Mouse (Mus musculus): ENCODE measurements around the gene Mmrn2. TPM values are rescaled to one million over a fixed set of nuclear protein-coding genes. Genes with fewer than 3 reads are reported as not detected.

Gene Mmrn2
- total and polyA plus RNA-seq, 3 experiments: 0.03 to 0.08 TPM; not detected in 1

DNA sequence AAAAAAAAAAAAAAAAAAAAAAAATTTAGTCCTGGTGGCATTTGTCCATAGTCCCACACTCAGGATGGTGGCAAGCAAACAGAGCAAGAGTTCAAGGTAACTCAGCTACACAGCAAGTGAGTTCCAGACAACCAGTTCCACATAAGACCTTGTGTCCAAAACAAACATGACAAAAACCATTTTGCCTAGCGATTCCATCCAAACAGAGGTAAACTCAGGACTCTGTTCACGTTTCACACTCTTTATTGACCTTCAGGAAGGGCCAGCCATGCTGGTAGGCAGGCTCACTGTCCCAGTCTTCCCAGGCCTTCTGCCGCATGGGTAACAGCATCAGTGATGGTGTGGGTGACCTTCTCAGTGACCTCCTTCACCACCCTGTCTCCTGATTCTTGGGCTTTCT, 23.6 kb upstream of the Mmrn2 start:
- Histone ChIP-seq H3K27ac (ENCODE audit: control insufficient read depth, low read depth, low read length) (no peak overlapping the region), H3K9ac (ENCODE audit: control insufficient read depth, low read depth, low read length, poor library complexity, severe bottlenecking) (no peak overlapping the region), H3K4me3 (ENCODE audit: control insufficient read depth in 1 of 2, insufficient read depth in 1 of 2, low read depth in 2 of 2, low read length in 2 of 2) (no peak overlapping the region), H3K79me2 (ENCODE audit: control insufficient read depth, insufficient read depth, low read length, poor library complexity) (no peaks in the 10 kb centered on the region), H3K36me3 (ENCODE audit: control insufficient read depth in 1 of 2, insufficient read depth in 2 of 2, low read length in 2 of 2) (no peaks in the 10 kb centered on the region), H3K4me1 (ENCODE audit: control insufficient read depth in 1 of 2, insufficient read depth in 2 of 2, low read length in 2 of 2) (peaks cover 3 to 4% of the 10 kb centered on the region in 2 experiments; a peak in 2 of 4 replicates), H3K27me3 (ENCODE audit: control insufficient read depth in 1 of 2, insufficient read depth in 2 of 2, low read length in 2 of 2) (no peaks in the 10 kb centered on the region), H3K9me3 (replicated peaks; ENCODE audit: insufficient read depth, low read length) (no peaks in the 10 kb centered on the region)
- no peak for DNase-seq (ENCODE audit: low read depth, low spot score)
- no peak for TF ChIP-seq HCFC1 (IDR thresholded peaks at IDR 0.05; ENCODE audit: low read depth, low read length)
- no peak for TF ChIP-seq MYB (IDR thresholded peaks at IDR 0.05; ENCODE audit: low read depth, low read length)
- TF ChIP-seq ZNF384 (IDR thresholded peaks at IDR 0.05; ENCODE audit: low read depth, low read length): no peak
- TF ChIP-seq EP300 (IDR thresholded peaks at IDR 0.05; ENCODE audit: low read depth in 1 of 2, low read length in 2 of 2): no peak
- TF ChIP-seq POLR2A (IDR thresholded peaks at IDR 0.05; ENCODE audit: control insufficient read depth in 1 of 2, insufficient read depth in 1 of 2, low read depth in 1 of 2, low read length in 2 of 2, poor library complexity in 1 of 2): no peak
- TF ChIP-seq ELF1 (IDR thresholded peaks at IDR 0.05; ENCODE audit: low read depth, low read length): no peak
- TF ChIP-seq UBTF (IDR thresholded peaks at IDR 0.05; ENCODE audit: borderline replicate concordance, insufficient read depth, low read depth, low read length): no peak
- no peak for TF ChIP-seq ETS1 (IDR thresholded peaks at IDR 0.05; ENCODE audit: low read depth, low read length)
- TF ChIP-seq MAZ (IDR thresholded peaks at IDR 0.05; ENCODE audit: low read depth, low read length): no peak
- TF ChIP-seq ZC3H11A (IDR thresholded peaks at IDR 0.05; ENCODE audit: low read depth, low read length): no peak
- no peak for TF ChIP-seq MAX (IDR thresholded peaks at IDR 0.05; ENCODE audit: low read length)
- no peak for TF ChIP-seq NRF1 (IDR thresholded peaks at IDR 0.05; ENCODE audit: insufficient read depth, low read depth, low read length, poor library complexity, severe bottlenecking)
- no peak for TF ChIP-seq CTCF (IDR thresholded peaks at IDR 0.05 in 2 of 3, conservative IDR thresholded peaks at IDR 0.05 in 1 of 3; ENCODE audit: control insufficient read depth in 1 of 3, insufficient read depth in 1 of 3, low read depth in 2 of 3, low read length in 3 of 3, poor library complexity in 1 of 3, severe bottlenecking in 1 of 3)
- TF ChIP-seq USF2 (IDR thresholded peaks at IDR 0.05; ENCODE audit: borderline replicate concordance in 1 of 2, insufficient read depth in 1 of 2, low read depth in 1 of 2, low read length in 2 of 2): no peak
- no peak for TF ChIP-seq JUND (IDR thresholded peaks at IDR 0.05; ENCODE audit: low read depth, low read length)
- TF ChIP-seq POLR2AphosphoS5 (IDR thresholded peaks at IDR 0.05; ENCODE audit: borderline replicate concordance, low read depth, low read length): no peak

DNA sequence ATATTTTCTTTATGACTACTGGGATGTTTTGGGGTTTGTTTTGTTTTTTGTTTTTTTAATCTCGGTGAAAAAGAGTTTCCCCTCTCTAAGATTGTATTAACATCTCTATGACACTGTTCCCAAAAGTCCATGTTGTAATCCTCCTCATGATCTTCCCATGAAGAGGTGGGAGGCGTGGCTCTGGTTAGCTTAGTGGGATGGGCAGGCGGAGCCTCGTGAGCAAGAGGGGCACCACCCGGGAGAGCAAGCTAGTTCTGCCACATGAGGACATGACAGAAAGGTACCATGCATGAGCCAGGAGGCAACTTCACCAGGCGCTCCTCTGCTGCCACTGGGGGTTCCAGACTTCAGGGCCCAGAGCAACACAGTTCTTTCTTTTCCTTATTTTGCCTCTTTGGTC, 22.7 kb upstream of the Mmrn2 start:
- H3K9me3 ChIP-seq (replicated peaks; ENCODE audit: insufficient read depth, low read length): no peaks in the 10 kb centered on the region
- H3K9ac ChIP-seq (ENCODE audit: control insufficient read depth, low read depth, low read length, poor library complexity, severe bottlenecking): no peak overlapping the region
- H3K27ac ChIP-seq (ENCODE audit: control insufficient read depth, low read depth, low read length): no peak overlapping the region
- no peaks in the 10 kb centered on the region for H3K27me3 ChIP-seq (ENCODE audit: control insufficient read depth in 1 of 2, insufficient read depth in 2 of 2, low read length in 2 of 2)
- H3K36me3 ChIP-seq (ENCODE audit: control insufficient read depth in 1 of 2, insufficient read depth in 2 of 2, low read length in 2 of 2): no peaks in the 10 kb centered on the region
- TF ChIP-seq GABPA (IDR thresholded peaks at IDR 0.05; ENCODE audit: low read depth, low read length): no peak
- no peak for TF ChIP-seq ETS1 (IDR thresholded peaks at IDR 0.05; ENCODE audit: low read depth, low read length)
- TF ChIP-seq MAZ (IDR thresholded peaks at IDR 0.05; ENCODE audit: low read depth, low read length): no peak
- TF ChIP-seq POLR2AphosphoS2 (IDR thresholded peaks at IDR 0.05; ENCODE audit: low read length): no peak
- no peaks in the 10 kb centered on the region for H3K79me2 ChIP-seq (ENCODE audit: control insufficient read depth, insufficient read depth, low read length, poor library complexity)
- H3K4me3 ChIP-seq (ENCODE audit: control insufficient read depth in 1 of 2, insufficient read depth in 1 of 2, low read depth in 2 of 2, low read length in 2 of 2): no peak overlapping the region
- DNase-seq (ENCODE audit: low read depth, low spot score): no peak
- H3K4me1 ChIP-seq (ENCODE audit: control insufficient read depth in 1 of 2, insufficient read depth in 2 of 2, low read length in 2 of 2): peaks cover 3 to 4% of the 10 kb centered on the region in 2 experiments; a peak in 2 of 4 replicates
